Mouse (Mus musculus) intestine, embryonic 15.5 days (tissue): ENCODE measurements around the gene Tbxas1. TPM values are rescaled to one million over a fixed set of nuclear protein-coding genes. Genes with fewer than 3 reads are reported as not detected.

ENCODE experiments used
- ATAC-seq: fragments of 200-750 bp; cut with Nextera tagmentation; 2 replicates; pipeline ENCODE4 v1.8.0; 2017; ENCODE audit warnings: moderate TSS enrichment, moderate library complexity
- H3K27ac ChIP-seq: fragments of 300-500 bp; sonication (generic); 2 replicates; pipeline ENCODE4 v1.5.1; 2015; ENCODE audit warnings: mild to moderate bottlenecking, inconsistent platforms
- H3K27me3 ChIP-seq: fragments of 300-500 bp; sonication (generic); replicated peaks from 2 replicates; pipeline ENCODE4 v1.6.1; 2015; ENCODE audit warnings: inconsistent platforms
- H3K36me3 ChIP-seq: fragments of 300-500 bp; sonication (generic); 2 replicates; pipeline ENCODE4 v1.6.1; 2015; ENCODE audit warnings: inconsistent platforms
- H3K4me1 ChIP-seq: fragments of 300-500 bp; sonication (generic); replicated peaks from 2 replicates; pipeline ENCODE4 v1.6.1; 2015; ENCODE audit warnings: inconsistent platforms
- H3K4me2 ChIP-seq: fragments of 300-500 bp; sonication (generic); replicated peaks from 2 replicates; pipeline ENCODE4 v1.6.1; 2015; ENCODE audit warnings: mild to moderate bottlenecking, inconsistent platforms
- H3K4me3 ChIP-seq: fragments of 300-500 bp; sonication (generic); replicated peaks from 2 replicates; pipeline ENCODE4 v1.5.1; 2015; ENCODE audit warnings: inconsistent platforms
- H3K9ac ChIP-seq: fragments of 300-500 bp; sonication (generic); 2 replicates; pipeline ENCODE4 v1.6.1; 2015; ENCODE audit warnings: inconsistent platforms
- H3K9me3 ChIP-seq: fragments of 300-500 bp; sonication (generic); 2 replicates; pipeline ENCODE4 v1.6.1; 2016; ENCODE audit warnings: inconsistent platforms
- WGBS: fragments of 180-500 bp; shearing (Covaris S2); methylation state at CpG from one replicate; pipeline ENCODE4 v1.1.7; 2015; 5-methylcytosine and 5-hydroxymethylcytosine counted together
- polyA plus RNA-seq: library from polyadenylated mRNA; unstranded; fragments of >200 nt; fragmentation: Nextera tagmentation; extraction: Ambion mirVana; gene quantifications from 2 replicates; pipeline ENCODE4 v1.2.1, GENCODE M21; 2015

Gene Tbxas1
- polyA plus RNA-seq, 1 experiment from 2014 or later: 3.4 TPM

DNA sequence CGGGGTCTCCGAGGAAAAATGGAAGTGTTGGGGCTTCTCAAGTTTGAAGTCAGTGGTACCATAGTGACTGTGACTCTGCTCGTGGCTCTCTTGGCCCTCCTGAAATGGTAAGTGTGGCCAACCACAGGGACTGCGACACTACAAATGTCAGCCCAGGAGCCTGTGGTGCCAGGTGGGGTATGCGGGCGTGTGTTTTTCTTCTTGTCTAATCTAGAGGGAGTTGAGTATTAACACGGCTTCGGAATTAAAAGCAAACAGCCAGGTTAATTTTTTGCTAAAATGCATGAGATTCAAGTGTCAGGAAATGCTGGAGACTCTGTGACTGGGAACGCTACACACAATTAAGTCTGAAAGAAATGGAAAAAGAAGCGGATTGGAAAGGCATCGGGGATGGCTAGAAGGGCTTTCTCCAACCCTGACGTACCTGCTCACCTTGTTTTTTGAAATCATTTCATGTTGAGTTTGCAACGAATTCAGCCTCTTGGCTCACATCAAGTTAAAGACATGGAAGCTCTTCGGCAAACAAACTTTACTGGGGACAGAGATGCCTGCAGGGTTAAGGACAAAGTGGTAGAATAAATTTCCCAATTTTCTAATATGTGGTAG lies 44.0 kb downstream of the Tbxas1 start:
- H3K27me3 ChIP-seq: no peaks in the 10 kb centered on the region
- H3K9me3 ChIP-seq: no peaks in the 10 kb centered on the region
- peak overlapping the region; percentile 51 for H3K27ac ChIP-seq
- H3K4me2 ChIP-seq: peak overlapping the region; percentile 17; the same call in 1 of the 2 replicates
- peaks cover 24% of the 10 kb centered on the region; the same call in 1 of the 2 replicates for H3K4me1 ChIP-seq
- peak; percentile 35; the same call in 1 of the 2 replicates for ATAC-seq
- no peak overlapping the region for H3K9ac ChIP-seq
- H3K36me3 ChIP-seq: no peaks in the 10 kb centered on the region
- whole genome bisulfite sequencing: 62% methylated on average over 14 of the region's 14 CpGs
- no peak overlapping the region for H3K4me3 ChIP-seq

DNA sequence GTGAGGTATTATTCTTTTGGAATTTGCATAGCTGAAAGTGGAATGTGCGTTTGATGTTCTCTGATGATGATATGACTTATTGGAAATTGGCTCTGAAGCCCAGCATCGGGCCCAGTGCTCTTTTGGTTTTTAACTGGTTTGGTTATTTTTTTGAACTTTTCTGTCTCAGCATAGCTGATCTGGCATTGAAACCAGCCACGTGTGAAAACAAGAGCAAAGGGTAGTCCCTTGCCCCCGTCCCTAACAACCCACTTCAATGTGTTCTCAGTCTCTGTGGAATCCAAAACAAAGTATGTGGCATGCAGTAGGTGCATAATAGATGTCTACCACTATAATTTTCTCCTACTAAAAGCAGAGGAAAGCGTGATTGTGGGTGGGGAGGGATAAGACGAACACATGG lies 44.9 kb downstream of the Tbxas1 start:
- Histone ChIP-seq H3K9ac (no peak overlapping the region), H3K27me3 (no peaks in the 10 kb centered on the region), H3K4me3 (no peak overlapping the region), H3K36me3 (no peaks in the 10 kb centered on the region), H3K27ac (peak overlapping the region; percentile 52; the same call in 1 of the 2 replicates), H3K9me3 (no peaks in the 10 kb centered on the region), H3K4me2 (no peak overlapping the region), H3K4me1 (peaks cover 24% of the 10 kb centered on the region; the same call in 1 of the 2 replicates)
- 73% methylated on average over 6 of the region's 6 CpGs for WGBS
- no peak for ATAC-seq

DNA sequence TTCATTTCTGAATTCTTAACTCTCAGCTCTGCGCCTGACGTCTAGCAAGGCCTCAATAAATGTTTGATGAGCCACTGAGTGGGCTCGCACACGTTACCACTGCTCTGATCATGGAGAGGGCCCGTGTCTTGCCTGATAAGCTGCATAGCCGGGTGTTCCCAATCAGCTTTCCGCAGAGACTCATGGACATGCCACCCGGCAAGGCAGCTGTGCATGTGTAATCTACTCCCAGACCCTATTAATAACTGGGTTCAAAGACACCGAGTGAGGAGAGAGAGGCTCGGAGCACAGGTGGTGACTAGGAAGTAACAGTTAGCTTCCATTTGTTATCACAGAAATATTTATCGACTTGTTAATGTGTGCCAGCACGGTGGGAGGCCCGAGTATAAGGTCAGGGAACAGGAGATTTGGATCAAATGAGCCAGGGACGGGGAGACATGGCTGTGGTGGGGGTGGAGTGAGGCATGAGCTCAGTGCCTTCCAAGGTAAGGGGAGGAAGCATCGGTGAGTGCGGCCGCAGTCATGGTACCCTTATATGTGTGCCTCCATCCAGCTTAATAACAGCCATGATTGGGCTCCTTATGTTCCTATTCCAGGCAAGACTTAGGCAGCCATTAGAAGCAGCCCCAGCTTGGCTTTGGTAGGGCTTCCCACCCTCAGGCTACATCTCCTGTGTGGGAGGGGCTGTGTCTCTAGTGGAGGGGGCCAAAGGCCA lies 46.0 kb downstream of the Tbxas1 start:
- no peak overlapping the region for H3K4me3 ChIP-seq
- H3K4me2 ChIP-seq: 0 out of 2 replicates have a peak overlapping the region, but pooled peaks have one; percentile 19
- H3K27ac ChIP-seq: peak overlapping the region; percentile 70
- H3K9ac ChIP-seq: no peak overlapping the region
- H3K27me3 ChIP-seq: no peaks in the 10 kb centered on the region
- H3K36me3 ChIP-seq: no peaks in the 10 kb centered on the region
- 48% methylated on average over 17 of the region's 17 CpGs for WGBS
- peak; percentile 83 for ATAC-seq
- H3K9me3 ChIP-seq: no peaks in the 10 kb centered on the region
- H3K4me1 ChIP-seq: peaks cover 19% of the 10 kb centered on the region; the same call in 1 of the 2 replicates

DNA sequence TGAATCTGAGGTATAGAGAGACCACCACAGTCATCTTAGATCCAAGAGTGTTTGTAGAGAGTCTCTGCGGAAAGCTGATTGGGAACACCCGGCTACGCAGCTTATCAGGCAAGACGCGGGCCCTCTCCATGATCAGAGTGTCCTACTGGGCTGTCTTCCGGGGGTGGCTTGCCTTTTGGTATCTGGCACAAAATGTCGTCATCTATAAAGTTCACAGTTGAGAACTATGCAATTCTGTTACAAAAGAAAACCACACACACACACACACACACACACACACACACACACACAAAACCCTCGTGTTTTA lies 46.6 kb downstream of the Tbxas1 start:
- 73% methylated on average over 8 of the region's 8 CpGs for WGBS
- H3K36me3 ChIP-seq: no peaks in the 10 kb centered on the region
- H3K4me2 ChIP-seq: 0 out of 2 replicates have a peak overlapping the region, but pooled peaks have one; percentile 19
- H3K9ac ChIP-seq: no peak overlapping the region
- 0 out of 2 replicates have a peak, but pooled peaks have one; percentile 3 for ATAC-seq
- H3K4me3 ChIP-seq: no peak overlapping the region
- H3K27me3 ChIP-seq: no peaks in the 10 kb centered on the region
- peaks cover 21% of the 10 kb centered on the region for H3K4me1 ChIP-seq
- H3K27ac ChIP-seq: peak overlapping the region; percentile 70
- H3K9me3 ChIP-seq: no peaks in the 10 kb centered on the region

DNA sequence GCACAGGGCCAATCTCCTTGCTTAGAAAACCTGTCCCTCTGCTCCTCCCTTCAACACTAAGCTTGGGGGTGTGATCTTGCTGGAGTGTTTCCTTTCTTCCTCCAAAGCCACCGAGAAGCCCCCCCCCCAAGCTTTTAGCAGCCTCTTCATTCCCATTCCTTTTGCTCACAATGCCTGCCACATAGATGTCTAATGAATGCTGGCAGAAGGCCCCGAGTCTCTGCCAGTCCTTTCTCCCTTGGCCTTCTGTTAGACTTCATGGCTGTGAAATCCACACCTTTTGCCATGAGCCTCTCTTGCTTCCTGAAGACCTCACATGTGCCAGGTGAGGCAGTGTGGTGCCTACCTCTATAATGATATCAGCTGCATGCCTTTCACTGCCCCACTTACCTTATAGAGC lies 47.3 kb downstream of the Tbxas1 start:
- Histone ChIP-seq H3K27ac (no peak overlapping the region), H3K9ac (no peak overlapping the region), H3K36me3 (no peaks in the 10 kb centered on the region), H3K27me3 (no peaks in the 10 kb centered on the region), H3K9me3 (no peaks in the 10 kb centered on the region), H3K4me2 (no peak overlapping the region), H3K4me1 (peaks cover 22% of the 10 kb centered on the region), H3K4me3 (no peak overlapping the region)
- WGBS: 49% methylated on average over 2 of the region's 2 CpGs
- ATAC-seq: no peak

DNA sequence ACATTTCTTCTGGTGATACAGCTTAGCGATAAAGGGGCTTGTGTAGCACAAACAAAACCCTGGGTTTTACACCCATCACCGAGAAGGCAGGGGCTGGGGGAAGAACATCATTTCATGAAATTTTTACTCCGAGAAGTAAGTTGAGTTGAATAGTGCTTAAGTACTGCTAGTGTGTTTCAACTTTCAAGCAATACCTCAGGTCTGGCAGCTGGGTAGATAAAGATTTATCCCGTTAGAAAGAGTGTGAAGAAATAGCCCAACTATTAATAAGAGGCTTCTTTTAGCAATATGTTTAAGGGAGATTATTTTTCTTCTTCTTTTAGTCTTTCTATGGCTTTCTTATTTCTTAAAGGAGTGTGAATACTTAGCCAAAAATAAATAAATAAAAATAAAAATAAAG lies 48.2 kb downstream of the Tbxas1 start:
- 81% methylated on average over 4 of the region's 4 CpGs for WGBS
- Histone ChIP-seq H3K4me2 (no peak overlapping the region), H3K9ac (no peak overlapping the region), H3K27me3 (no peaks in the 10 kb centered on the region), H3K4me1 (peaks cover 21% of the 10 kb centered on the region), H3K27ac (peak overlapping the region; percentile 57), H3K9me3 (no peaks in the 10 kb centered on the region), H3K36me3 (no peaks in the 10 kb centered on the region), H3K4me3 (no peak overlapping the region)
- no peak for ATAC-seq

DNA sequence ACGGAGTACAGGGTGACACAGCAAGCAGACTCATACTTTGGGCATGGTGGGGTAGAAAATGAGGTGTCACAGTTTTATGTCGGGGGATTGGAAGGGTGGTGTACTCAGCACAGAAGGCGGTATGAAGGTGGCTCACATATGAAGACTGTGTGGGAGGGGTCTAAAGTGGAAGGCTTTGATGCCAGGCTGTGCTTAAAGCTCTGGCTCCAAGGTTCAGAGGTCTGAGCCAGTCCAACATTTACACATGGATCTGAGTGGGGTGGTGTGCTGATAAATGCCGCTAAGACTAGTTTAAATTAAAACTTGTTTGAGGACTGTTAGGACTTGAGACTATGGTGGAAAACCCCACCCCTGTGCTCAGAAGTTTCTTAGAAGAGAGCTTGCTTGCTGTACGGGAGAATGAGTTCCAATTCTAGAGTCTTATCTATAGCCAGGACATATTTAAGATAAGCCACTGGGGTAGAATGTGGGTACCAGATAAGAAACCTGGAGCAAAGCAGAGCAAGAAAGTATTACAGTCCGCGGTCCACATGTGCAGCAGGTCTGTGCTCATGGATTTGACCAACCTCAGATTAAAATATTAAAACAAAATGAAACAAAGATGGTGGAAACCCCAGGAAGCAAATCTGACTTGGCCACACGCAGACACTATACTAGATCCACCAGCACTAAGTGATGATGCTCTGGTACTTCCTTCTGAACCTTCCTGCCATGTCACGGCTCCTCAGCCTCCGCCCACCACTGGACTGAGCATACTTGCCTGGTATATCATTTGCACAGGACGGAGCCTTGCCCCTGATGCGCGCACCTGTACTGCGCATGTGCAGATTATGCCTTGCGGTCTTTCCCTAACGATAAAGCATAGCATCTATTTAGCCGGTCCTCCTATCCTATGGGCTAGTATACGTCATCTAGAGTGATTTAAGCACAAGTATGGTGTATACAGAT lies 48.9 kb downstream of the Tbxas1 start:
- no peak overlapping the region for H3K4me2 ChIP-seq

DNA sequence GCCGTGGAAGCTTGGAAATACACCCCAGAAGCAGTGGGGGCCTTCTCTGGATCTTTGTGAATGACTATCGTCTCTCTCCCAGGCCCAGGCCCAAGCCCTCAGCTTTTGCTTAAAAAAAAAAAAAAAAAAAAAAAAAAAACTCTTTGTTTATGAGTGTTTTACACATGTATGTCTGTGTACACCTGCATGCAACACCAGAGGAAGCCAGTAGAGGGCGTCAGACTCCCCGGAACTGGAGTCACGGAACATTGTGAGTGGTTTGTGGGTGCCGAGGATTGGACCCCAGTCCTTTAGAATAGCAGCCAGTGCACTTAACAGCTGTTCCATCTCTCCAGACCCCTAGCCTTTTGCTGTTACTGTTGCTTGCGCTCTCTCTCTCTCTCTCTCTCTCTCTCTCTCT lies 50.5 kb downstream of the Tbxas1 start:
- H3K36me3 ChIP-seq: no peaks in the 10 kb centered on the region
- no peaks in the 10 kb centered on the region for H3K9me3 ChIP-seq
- peak overlapping the region; percentile 29 for H3K4me2 ChIP-seq
- H3K4me1 ChIP-seq: peaks cover 16% of the 10 kb centered on the region; the same call in 1 of the 2 replicates
- no peak for ATAC-seq
- 55% methylated on average over 7 of the region's 7 CpGs for WGBS
- H3K9ac ChIP-seq: no peak overlapping the region
- H3K4me3 ChIP-seq: no peak overlapping the region
- H3K27ac ChIP-seq: no peak overlapping the region
- no peaks in the 10 kb centered on the region for H3K27me3 ChIP-seq

More for the DNA sequence above, 48.9 kb downstream of the Tbxas1 start:
- Histone ChIP-seq H3K4me1 (peaks cover 18% of the 10 kb centered on the region; the same call in 1 of the 2 replicates), H3K9me3 (no peaks in the 10 kb centered on the region), H3K27ac (peak overlapping the region; percentile 57), H3K4me3 (no peak overlapping the region), H3K36me3 (no peaks in the 10 kb centered on the region), H3K27me3 (no peaks in the 10 kb centered on the region), H3K9ac (no peak overlapping the region)
- WGBS: 77% methylated on average over 18 of the region's 18 CpGs
- ATAC-seq: peak; percentile 74

DNA sequence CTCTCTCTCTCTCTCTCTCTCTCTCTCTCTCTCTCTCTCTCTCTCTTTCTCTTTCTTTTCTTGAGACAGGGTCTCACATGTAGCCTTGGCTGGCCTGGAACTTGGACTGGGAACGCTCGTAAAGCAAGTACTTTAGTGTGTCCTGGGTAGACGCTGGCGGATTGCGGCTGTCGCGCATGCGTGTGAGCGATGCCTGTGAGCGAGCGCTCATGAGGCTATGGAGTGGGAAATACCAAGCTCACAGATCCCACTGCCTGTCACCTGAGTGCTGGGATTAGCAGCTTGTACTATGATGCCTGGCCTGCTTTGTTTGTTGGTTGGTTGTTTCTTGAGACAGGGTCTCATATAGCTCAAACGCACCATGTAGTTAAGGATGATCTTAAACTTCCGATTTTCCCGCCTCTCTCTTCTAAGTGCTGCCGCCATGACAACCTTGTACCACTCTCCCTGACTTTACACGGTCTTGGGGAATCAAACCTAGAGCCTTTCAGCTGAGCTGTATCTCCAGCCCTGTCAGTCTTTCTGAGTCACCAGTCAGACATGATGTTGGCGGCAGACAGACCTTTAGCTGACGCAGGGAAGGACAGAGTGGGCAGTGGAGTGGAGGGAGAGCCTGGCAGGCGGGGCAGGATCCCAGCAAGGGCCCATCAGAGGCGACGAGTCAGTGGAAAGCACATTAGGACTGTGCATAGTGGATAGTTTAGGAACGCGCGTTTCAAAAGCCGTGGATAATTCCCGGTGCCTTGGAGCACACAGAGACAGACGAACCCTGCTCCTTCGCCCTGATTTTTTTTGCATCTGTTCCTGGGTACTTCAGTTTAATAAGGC lies 51.1 kb downstream of the Tbxas1 start:
- Histone ChIP-seq H3K27me3 (no peaks in the 10 kb centered on the region), H3K27ac (0 out of 2 replicates have a peak overlapping the region, but pooled peaks have one; percentile 51), H3K36me3 (no peaks in the 10 kb centered on the region), H3K4me3 (no peak overlapping the region), H3K9ac (no peak overlapping the region), H3K4me1 (peaks cover 16% of the 10 kb centered on the region; the same call in 1 of the 2 replicates), H3K4me2 (peak overlapping the region; percentile 29), H3K9me3 (no peaks in the 10 kb centered on the region)
- WGBS: 53% methylated on average over 28 of the region's 28 CpGs
- ATAC-seq: no peak

DNA sequence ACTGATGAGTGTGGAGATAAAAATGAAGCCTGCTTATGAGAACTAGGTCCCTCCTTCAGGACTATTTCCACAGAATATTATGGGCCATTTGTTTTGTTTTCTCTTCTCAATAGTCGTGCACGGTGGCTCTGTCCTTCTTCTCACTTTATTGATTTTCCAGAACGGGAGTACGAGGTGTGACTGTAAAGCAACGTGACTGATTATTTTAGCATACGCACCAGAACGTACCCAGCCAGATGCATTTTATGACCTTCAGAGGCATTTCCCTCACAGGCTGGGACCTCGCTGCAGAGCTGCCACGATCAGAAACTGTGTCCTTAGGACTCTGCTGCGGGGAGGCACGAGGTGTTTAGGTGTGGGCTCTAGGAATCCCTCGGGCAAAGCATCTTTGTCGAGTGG lies 51.8 kb downstream of the Tbxas1 start:
- Histone ChIP-seq H3K27me3 (no peaks in the 10 kb centered on the region), H3K9me3 (no peaks in the 10 kb centered on the region), H3K27ac (0 out of 2 replicates have a peak overlapping the region, but pooled peaks have one; percentile 51), H3K36me3 (no peaks in the 10 kb centered on the region), H3K4me3 (no peak overlapping the region), H3K4me1 (peaks cover 12% of the 10 kb centered on the region; the same call in 1 of the 2 replicates), H3K4me2 (peak overlapping the region; percentile 29), H3K9ac (no peak overlapping the region)
- ATAC-seq: peak; percentile 50
- 26% methylated on average over 13 of the region's 13 CpGs for WGBS

DNA sequence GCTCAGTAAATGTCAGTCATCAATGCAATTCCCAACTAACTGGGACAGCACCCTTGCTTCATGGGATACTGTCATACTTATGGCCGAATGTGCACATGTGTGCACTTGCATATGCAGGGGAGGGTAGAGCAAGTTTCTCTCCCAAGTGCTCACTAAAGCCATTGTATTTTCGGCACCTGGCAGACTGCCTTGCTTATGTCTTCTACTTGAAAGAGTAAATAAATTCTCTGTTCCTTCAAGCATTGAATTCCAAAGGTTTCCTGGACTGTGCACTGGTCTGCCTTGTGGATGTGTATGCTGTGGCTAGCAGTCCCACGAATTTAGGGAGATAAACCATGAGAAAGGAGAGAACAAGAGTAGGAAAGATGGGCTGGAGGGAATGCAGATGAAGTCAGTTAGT lies 53.3 kb downstream of the Tbxas1 start:
- Histone ChIP-seq H3K36me3 (no peaks in the 10 kb centered on the region), H3K9me3 (no peaks in the 10 kb centered on the region), H3K4me3 (no peak overlapping the region), H3K4me2 (no peak overlapping the region), H3K9ac (no peak overlapping the region), H3K27me3 (no peaks in the 10 kb centered on the region), H3K4me1 (peaks cover 3% of the 10 kb centered on the region), H3K27ac (no peak overlapping the region)
- no peak for ATAC-seq
- 57% methylated on average over 3 of the region's 3 CpGs for WGBS
